Mouse (Mus musculus) limb, embryonic 11.5 days (tissue): ENCODE data around the gene Xpr1. TPM values are rescaled to one million over a fixed set of nuclear protein-coding genes. Genes with fewer than 3 reads are reported as not detected.
A peak's percentile ranks its signal among the peaks of the same experiment; 100 is the strongest.

Experiments used
- ATAC-seq: fragments of 200-750 bp; cut with Nextera tagmentation; 2 replicates; pipeline ENCODE4 v1.8.0; 2017; ENCODE audit warnings: low read depth; ENCODE audit not compliant: insufficient number of reproducible peaks, low FRiP score, low TSS enrichment
- DNase-seq: peaks from one replicate; pipeline ENCODE4 v3.0.0-alpha.2; 2015; ENCODE audit warnings: low spot score
- H3K27ac ChIP-seq: fragments of 300-500 bp; sonication (generic); replicated peaks from 2 replicates; pipeline ENCODE4 v1.5.1; 2014; ENCODE audit warnings: low read depth, mild to moderate bottlenecking, low read length
- H3K27me3 ChIP-seq: fragments of 300-500 bp; sonication (generic); 2 replicates; pipeline ENCODE4 v1.6.1; 2014; ENCODE audit warnings: mild to moderate bottlenecking, low read length, mixed read lengths; ENCODE audit not compliant: control insufficient read depth, insufficient read depth
- H3K36me3 ChIP-seq: fragments of 300-500 bp; sonication (generic); 2 replicates; pipeline ENCODE4 v1.6.1; 2014; ENCODE audit warnings: mild to moderate bottlenecking, low read length, moderate library complexity, mixed read lengths; ENCODE audit not compliant: control insufficient read depth, insufficient read depth
- H3K4me1 ChIP-seq: fragments of 300-500 bp; sonication (generic); 2 replicates; pipeline ENCODE4 v1.6.1; 2014; ENCODE audit warnings: low read length, mixed read lengths; ENCODE audit not compliant: control insufficient read depth, insufficient read depth
- H3K4me2 ChIP-seq: fragments of 300-500 bp; sonication (generic); 2 replicates; pipeline ENCODE4 v1.6.1; 2014; ENCODE audit warnings: low read depth, mild to moderate bottlenecking, moderate library complexity; ENCODE audit not compliant: severe bottlenecking
- H3K4me3 ChIP-seq: fragments of 300-500 bp; sonication (generic); 2 replicates; pipeline ENCODE4 v1.5.1; 2014; ENCODE audit warnings: low read depth, low read length
- H3K9ac ChIP-seq: fragments of 300-500 bp; sonication (generic); 2 replicates; pipeline ENCODE4 v1.6.1; 2014; ENCODE audit warnings: mild to moderate bottlenecking, low read length
- H3K9me3 ChIP-seq: fragments of 300-500 bp; sonication (generic); 2 replicates; pipeline ENCODE4 v1.6.1; 2016; ENCODE audit warnings: low read length; ENCODE audit not compliant: control insufficient read depth
- WGBS: fragments of 180-500 bp; shearing (Covaris S2); extraction: QIAGEN DNeasy Blood & Tissue Kit; methylation state at CpG from one replicate; pipeline ENCODE4 v1.1.7; 2014; 5-methylcytosine and 5-hydroxymethylcytosine counted together
- polyA plus RNA-seq: library from polyadenylated mRNA; unstranded; fragments of >200 nt; fragmentation: Nextera tagmentation; extraction: Ambion mirVana; gene quantifications from 2 replicates; pipeline ENCODE4 v1.2.1, GENCODE M21; 2014

The Xpr1 gene
- polyA plus RNA-seq, 1 experiment from 2014 or later: 7.1 TPM

DNA sequence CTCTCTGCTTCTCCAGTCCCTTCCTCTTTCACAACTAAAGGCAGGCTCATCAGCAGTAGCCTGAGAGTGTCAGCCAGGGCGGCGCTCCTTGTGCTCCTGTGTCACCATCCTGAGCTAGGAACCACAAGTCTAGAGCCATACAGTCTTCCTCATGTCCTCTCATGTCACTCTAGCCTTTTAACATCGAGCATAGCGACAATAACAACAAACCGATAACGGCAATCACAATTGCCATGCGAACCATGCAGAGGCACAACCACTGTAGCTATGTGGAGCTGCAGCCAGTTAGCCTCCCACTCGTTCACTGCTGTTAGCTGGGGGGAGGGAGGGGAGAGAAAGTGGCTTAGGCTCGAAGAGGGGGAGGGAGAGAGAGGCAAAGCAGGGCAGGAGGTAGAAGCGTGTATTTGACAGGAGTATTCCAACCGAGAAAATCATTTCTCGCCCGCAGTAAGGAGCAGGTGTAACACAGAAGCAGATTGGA, 25.3 kb upstream of the Xpr1 start:
- Histone ChIP-seq H3K4me2 (no peak overlapping the region), H3K27ac (no peak overlapping the region), H3K9ac (no peak overlapping the region), H3K4me1 (peaks cover 10% of the 10 kb centered on the region; the same call in 1 of the 2 replicates), H3K9me3 (no peaks in the 10 kb centered on the region), H3K36me3 (no peaks in the 10 kb centered on the region), H3K4me3 (no peak overlapping the region), H3K27me3 (no peaks in the 10 kb centered on the region)
- ATAC-seq: no peak
- 63% methylated on average over 13 of the region's 13 CpGs for WGBS
- DNase-seq: no peak

DNA sequence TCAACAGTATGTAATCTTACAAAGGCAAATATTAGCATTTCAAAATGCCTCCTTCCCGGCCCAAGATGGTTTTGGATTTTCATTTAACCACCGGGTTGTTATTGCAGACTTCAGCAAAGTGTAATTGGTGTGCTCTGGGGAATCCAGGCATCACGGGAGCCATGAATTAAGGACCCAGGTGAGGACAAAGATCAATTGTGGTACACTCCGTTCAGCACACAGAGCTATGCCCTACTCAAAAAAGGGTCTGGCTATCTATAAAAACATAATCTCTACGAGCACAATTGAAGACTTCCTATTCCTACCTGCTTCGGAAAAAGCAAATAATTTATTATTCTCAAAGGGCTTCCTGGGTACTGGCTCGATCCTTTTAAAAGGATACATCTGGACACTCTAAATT, 22.3 kb upstream of the Xpr1 start:
- no peak overlapping the region for H3K9ac ChIP-seq
- 48% methylated on average over 7 of the region's 7 CpGs for WGBS

DNA sequence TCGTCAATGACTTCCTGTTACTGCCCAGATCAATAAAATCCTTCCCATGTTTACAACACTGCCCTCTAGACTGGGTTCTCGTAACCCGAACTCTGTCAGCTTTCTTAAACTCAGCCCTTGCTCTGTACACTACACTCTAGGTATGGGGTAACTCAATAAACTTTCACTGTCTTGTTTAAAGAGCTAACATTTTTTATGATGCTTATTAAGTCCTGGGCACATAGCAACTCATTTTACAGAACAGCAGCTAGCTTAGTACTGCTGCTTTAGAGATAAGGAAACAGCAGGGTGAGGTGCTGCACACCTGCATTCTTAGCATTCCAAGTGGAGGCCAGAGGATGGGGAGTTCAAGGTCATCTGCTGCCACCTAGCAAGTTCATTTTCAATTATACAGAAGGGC, 21.3 kb upstream of the Xpr1 start:
- Histone ChIP-seq H3K27ac (no peak overlapping the region), H3K9me3 (no peaks in the 10 kb centered on the region), H3K4me1 (peaks cover 10% of the 10 kb centered on the region; the same call in 1 of the 2 replicates), H3K36me3 (no peaks in the 10 kb centered on the region), H3K4me2 (no peak overlapping the region), H3K27me3 (no peaks in the 10 kb centered on the region), H3K9ac (no peak overlapping the region), H3K4me3 (no peak overlapping the region)
- 11% methylated on average over 3 of the region's 3 CpGs for WGBS
- DNase-seq (no peak), ATAC-seq (0 out of 2 replicates have a peak, but pooled peaks have one; percentile 51)

More for the DNA sequence above, 22.3 kb upstream of the Xpr1 start:
- Histone ChIP-seq H3K4me2 (no peak overlapping the region), H3K27me3 (no peaks in the 10 kb centered on the region), H3K36me3 (no peaks in the 10 kb centered on the region), H3K9me3 (no peaks in the 10 kb centered on the region), H3K27ac (no peak overlapping the region), H3K4me3 (no peak overlapping the region), H3K4me1 (peaks cover 10% of the 10 kb centered on the region; the same call in 1 of the 2 replicates)
- ATAC-seq (no peak), DNase-seq (no peak)

DNA sequence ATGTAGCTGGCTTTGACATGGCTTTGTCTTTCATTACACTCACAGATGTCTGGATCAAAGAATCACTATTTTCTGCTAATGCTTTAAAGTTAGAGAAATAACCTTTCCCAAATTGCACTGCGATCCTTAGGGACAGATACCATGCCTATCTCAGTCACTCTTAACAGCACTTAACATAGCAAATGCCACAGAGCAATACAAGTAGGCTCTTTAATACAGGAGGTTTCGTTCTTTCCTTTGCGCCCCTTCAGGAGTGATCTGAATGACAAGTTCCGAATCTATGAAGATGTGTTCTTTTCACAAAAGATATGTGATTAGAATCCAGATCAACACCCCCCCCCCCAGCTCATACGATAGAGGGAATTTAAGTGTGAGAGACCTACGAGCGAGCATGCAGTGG, 12.1 kb upstream of the Xpr1 start:
- H3K27ac ChIP-seq: no peak overlapping the region
- ATAC-seq (no peak), DNase-seq (no peak)
- WGBS: 86% methylated on average over 7 of the region's 7 CpGs
- H3K4me2 ChIP-seq: no peak overlapping the region
- H3K9ac ChIP-seq: no peak overlapping the region
- no peak overlapping the region for H3K4me3 ChIP-seq
- H3K36me3 ChIP-seq: no peaks in the 10 kb centered on the region
- no peaks in the 10 kb centered on the region for H3K4me1 ChIP-seq
- no peaks in the 10 kb centered on the region for H3K9me3 ChIP-seq
- H3K27me3 ChIP-seq: no peaks in the 10 kb centered on the region

DNA sequence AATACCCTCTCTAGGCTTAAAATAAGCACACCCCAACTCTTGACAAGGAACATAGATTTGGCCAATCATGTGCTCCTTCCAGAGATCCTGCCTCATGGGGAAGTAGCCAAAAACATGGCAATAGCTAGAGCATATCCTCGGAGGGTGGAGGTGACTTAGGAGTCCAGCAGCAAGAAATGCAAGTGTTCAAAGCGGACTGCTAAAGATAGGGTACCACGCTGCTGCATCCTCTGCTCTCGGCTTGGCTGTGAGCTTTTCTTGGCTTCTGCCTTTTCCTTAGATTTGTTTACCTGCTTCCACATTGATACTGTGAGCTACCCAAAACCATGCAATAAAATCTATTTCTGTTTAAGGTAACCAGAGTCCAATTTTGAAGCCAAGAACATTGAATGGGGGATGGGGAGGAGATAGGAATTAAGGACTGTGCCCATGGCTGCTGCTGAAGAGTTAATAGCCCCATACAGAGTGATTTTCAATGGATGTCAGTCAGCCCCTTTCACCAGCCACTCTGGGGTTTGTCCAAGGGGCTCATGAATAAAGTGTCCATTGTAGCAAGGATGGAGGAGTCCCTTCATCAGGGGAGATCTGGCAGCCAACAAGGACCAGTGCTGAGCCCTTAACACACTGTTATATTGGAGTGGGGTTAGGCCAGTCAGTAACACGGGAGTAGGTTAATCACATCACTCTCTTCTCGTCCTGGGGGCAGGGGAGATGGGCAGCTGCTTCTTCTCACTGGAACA, 10.1 kb upstream of the Xpr1 start:
- ATAC-seq: no peak
- WGBS: 75% methylated on average over 6 of the region's 6 CpGs

DNA sequence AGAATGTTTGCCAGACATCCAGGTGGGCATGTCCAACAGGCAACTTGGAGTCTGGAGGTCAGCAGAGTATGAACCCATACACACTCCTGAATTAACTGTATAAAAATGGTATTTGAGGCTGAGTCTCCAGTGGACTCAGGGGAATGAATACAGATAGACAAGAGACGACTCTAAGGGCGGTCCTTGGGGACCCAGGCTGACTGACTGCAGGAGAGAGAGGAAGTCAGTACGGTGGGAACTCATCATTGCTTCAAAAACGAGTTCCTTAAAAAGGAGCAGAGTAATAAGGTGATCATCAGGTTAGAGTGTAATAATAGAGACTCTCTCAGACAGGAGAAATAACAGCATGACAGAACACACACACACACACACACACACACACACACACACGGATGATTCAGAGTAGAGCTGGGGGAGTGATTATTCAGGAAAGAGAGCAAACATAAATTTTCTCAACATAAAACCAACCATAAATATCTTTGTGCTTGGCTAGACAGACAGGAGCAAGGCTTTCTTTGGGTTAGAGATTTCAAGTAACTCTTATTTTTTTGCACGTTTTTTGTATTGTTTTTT, 8.6 kb upstream of the Xpr1 start:
- H3K9me3 ChIP-seq: no peaks in the 10 kb centered on the region
- no peaks in the 10 kb centered on the region for H3K4me1 ChIP-seq
- ATAC-seq: no peak
- 64% methylated on average over 6 of the region's 6 CpGs for WGBS
- no peak overlapping the region for H3K27ac ChIP-seq
- H3K9ac ChIP-seq: no peak overlapping the region
- no peak for DNase-seq
- H3K4me2 ChIP-seq: no peak overlapping the region
- no peak overlapping the region for H3K4me3 ChIP-seq
- H3K36me3 ChIP-seq: no peaks in the 10 kb centered on the region
- no peaks in the 10 kb centered on the region for H3K27me3 ChIP-seq

More for the DNA sequence above, 10.1 kb upstream of the Xpr1 start:
- Histone ChIP-seq H3K27ac (no peak overlapping the region), H3K9ac (no peak overlapping the region), H3K27me3 (no peaks in the 10 kb centered on the region), H3K4me1 (no peaks in the 10 kb centered on the region), H3K36me3 (no peaks in the 10 kb centered on the region), H3K4me2 (no peak overlapping the region), H3K9me3 (no peaks in the 10 kb centered on the region), H3K4me3 (no peak overlapping the region)
- no peak for DNase-seq

DNA sequence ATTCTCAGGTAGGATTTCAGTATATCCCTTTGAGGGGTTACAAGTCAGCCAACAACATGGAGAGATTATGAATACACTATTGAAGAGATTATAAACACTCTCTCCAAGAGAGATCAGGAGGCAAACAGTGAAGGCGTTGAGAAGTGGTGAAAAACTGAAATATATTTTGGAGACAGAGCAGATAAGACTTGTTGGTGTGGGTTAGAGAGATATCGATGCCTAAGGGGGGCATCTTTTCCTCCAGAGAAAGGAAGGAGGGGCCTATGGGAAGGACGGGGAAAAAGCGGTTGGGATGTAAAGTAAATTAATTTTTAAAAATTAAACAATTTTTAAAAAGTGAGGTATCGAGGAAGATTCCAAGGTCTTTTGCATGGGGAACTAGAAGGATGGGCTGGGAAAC, 8.1 kb upstream of the Xpr1 start:
- H3K9me3 ChIP-seq: no peaks in the 10 kb centered on the region
- DNase-seq (no peak), ATAC-seq (no peak)
- H3K27me3 ChIP-seq: no peaks in the 10 kb centered on the region
- 92% methylated on average over 5 of the region's 5 CpGs for WGBS
- H3K36me3 ChIP-seq: no peaks in the 10 kb centered on the region
- H3K4me3 ChIP-seq: no peak overlapping the region
- H3K27ac ChIP-seq: no peak overlapping the region
- no peak overlapping the region for H3K4me2 ChIP-seq
- H3K4me1 ChIP-seq: no peaks in the 10 kb centered on the region
- no peak overlapping the region for H3K9ac ChIP-seq

DNA sequence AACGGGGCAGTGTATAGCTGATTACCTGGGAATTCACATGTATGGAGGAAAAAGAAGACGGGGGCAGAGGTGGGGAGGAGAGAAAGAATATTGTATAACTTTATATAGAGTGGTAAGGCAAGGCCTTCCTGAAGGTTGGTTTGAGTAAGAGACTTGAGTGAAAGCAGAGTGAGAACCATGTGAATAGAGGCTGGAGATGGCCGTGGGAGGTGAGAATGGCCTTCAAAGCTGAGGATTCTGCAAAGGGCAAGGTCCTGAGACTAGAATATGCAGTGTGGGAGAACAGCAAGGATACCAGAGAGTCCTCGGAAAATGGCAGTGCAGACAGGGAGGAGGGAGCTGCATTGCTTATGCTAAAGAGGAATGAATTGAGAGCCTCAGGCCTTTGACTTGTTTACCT, 6.6 kb upstream of the Xpr1 start:
- Histone ChIP-seq H3K27me3 (no peaks in the 10 kb centered on the region), H3K4me2 (no peak overlapping the region), H3K4me1 (no peaks in the 10 kb centered on the region), H3K9ac (no peak overlapping the region), H3K36me3 (no peaks in the 10 kb centered on the region), H3K9me3 (no peaks in the 10 kb centered on the region), H3K4me3 (no peak overlapping the region), H3K27ac (no peak overlapping the region)
- no peak for DNase-seq
- ATAC-seq: no peak
- 72% methylated on average over 4 of the region's 4 CpGs for WGBS
